Comparison of ENCODE assay signal across 9 mouse cellular contexts in the genomic region with DNA sequence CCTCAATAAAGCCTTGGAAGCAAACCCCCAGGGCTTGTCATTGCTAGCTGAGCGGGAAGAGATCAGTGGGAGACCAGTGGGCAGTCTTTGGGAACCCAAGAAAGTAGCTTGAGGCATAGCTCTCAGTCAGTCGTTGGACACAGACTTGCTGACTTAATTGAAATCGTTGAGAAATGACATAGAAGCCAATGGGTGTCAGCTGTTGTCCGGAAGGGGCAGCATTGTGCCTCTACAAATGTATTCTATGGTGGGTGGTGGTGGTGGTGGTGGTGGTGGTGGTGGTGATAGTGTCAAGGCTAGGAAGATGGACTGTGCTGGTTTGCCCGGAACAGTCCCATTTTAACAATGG. TPM values are rescaled to one million over a fixed set of nuclear protein-coding genes. Genes with fewer than 3 reads are reported as not detected.
A peak's percentile ranks its signal among the peaks of the same experiment; 100 is the strongest.
DNase-seq lines count a peak whose midpoint lies in the region; ATAC-seq and TF ChIP-seq lines count a peak whose summit lies in the region.
"Had no signal": no experiment of that assay in that cellular context is flagged by ENCODE, and none has a peak within 500 bp of the region (broad histone marks: within the 10 kb centered on the region; RNA-seq: fewer than 3 reads in every experiment).

No protein-coding gene starts in this region.

- H3K4me1 ChIP-seq in forebrain, embryonic 13.5 days: peaks cover 22% of the 10 kb centered on the region
- H3K4me1 ChIP-seq in liver, postnatal 0 days (ENCODE audit: insufficient read depth): peaks cover 15% of the 10 kb centered on the region

- 38% methylated on average over 5 of the region's 5 CpGs for WGBS in forebrain, embryonic 13.5 days
- 34% methylated on average over 5 of the region's 5 CpGs for WGBS in liver, postnatal 0 days (ENCODE audit: insufficient replicate concordance)

- H3K9me3 ChIP-seq in forebrain, embryonic 13.5 days (replicated peaks): no peaks in the 10 kb centered on the region
- H3K9me3 ChIP-seq in liver, postnatal 0 days (ENCODE audit: low read length): no peaks in the 10 kb centered on the region

- ATAC-seq in CD4-positive, CD25-positive, alpha-beta regulatory T cell, adult 4 months: no peak
- ATAC-seq in forebrain, embryonic 13.5 days: no peak
- no peak for ATAC-seq in liver, postnatal 0 days

- no peak for TF ChIP-seq EP300 in liver, postnatal 0 days (IDR thresholded peaks at IDR 0.05; ENCODE audit: low read depth)

- H3K4me2 ChIP-seq in forebrain, embryonic 13.5 days: peak overlapping the region; percentile 96
- H3K4me2 ChIP-seq in liver, postnatal 0 days (ENCODE audit: low read depth, low read length): peak overlapping the region; percentile 100

- peaks cover 36% of the 10 kb centered on the region for H3K36me3 ChIP-seq in forebrain, embryonic 13.5 days (ENCODE audit: poor library complexity, severe bottlenecking)
- H3K36me3 ChIP-seq in liver, postnatal 0 days (replicated peaks; ENCODE audit: insufficient read depth, low read length): peaks cover 17% of the 10 kb centered on the region

- no peak overlapping the region for H3K27ac ChIP-seq in forebrain, embryonic 13.5 days
- peak overlapping the region; percentile 96; the same call in 1 of the 2 replicates for H3K27ac ChIP-seq in liver, postnatal 0 days (ENCODE audit: low read depth)

- DNase-seq in CD4-positive, CD25-positive, alpha-beta regulatory T cell, adult 2 months (ENCODE audit: low read depth, low spot score): peak; percentile 37
- peak; percentile 43 for DNase-seq in 3T3-L1 (ENCODE audit: low read depth, low spot score)
- no peak for DNase-seq in liver, postnatal 0 days
- DNase-seq in gastrocnemius, postnatal 25 days: no peak
- DNase-seq in layer of hippocampus, postnatal 14 days (ENCODE audit: low spot score in 2 of 2): no peak
- no peak for DNase-seq in ovary, postnatal 10 days (ENCODE audit: low spot score)

- no peaks in the 10 kb centered on the region for H3K27me3 ChIP-seq in forebrain, embryonic 13.5 days
- H3K27me3 ChIP-seq in liver, postnatal 0 days (ENCODE audit: insufficient read depth, low read length): no peaks in the 10 kb centered on the region

- peak overlapping the region; percentile 78 for H3K9ac ChIP-seq in forebrain, embryonic 13.5 days
- H3K9ac ChIP-seq in liver, postnatal 0 days (replicated peaks): peak overlapping the region; percentile 80

- peak overlapping the region; percentile 74 for H3K4me3 ChIP-seq in forebrain, embryonic 13.5 days
- H3K4me3 ChIP-seq in liver, postnatal 0 days (ENCODE audit: low read depth, low read length): peak overlapping the region; percentile 80

- TF ChIP-seq CTCF in liver, postnatal 0 days (IDR thresholded peaks at IDR 0.05; ENCODE audit: low read depth): peak; percentile 22; the same call in 1 of the 2 replicates

RNA-seq across cellular contexts. Expression of a gene that starts 0.9 kb away (rescaled TPM):
- polyA plus RNA-seq in CD4-positive, CD25-positive, alpha-beta regulatory T cell, adult 4 months (2017; shearing (Covaris generic)): 10 to 100 TPM; 15.0 to 27.9 TPM
- polyA plus RNA-seq in forebrain, embryonic 13.5 days (2015; fragmentation: Nextera tagmentation; extraction: Ambion mirVana): 9.7 and 10.6 TPM in 2 replicates
- 1.4 and 1.6 TPM in 2 replicates for polyA plus RNA-seq in liver, postnatal 0 days (2015; fragmentation: Nextera tagmentation; extraction: Ambion mirVana)
- total RNA-seq in gastrocnemius, postnatal 25 days (2021): 1 to 10 TPM; 2.5 to 2.9 TPM
- total RNA-seq in layer of hippocampus, postnatal 14 days (2021): 10 to 100 TPM; 21.1 to 24.0 TPM

RNA-seq across cellular contexts. Expression of a gene that starts 6.8 kb away (rescaled TPM):
- polyA plus RNA-seq in CD4-positive, CD25-positive, alpha-beta regulatory T cell, adult 4 months (2017; shearing (Covaris generic)): not detected
- polyA plus RNA-seq in forebrain, embryonic 13.5 days (2015; fragmentation: Nextera tagmentation; extraction: Ambion mirVana): not detected in 2 replicates
- not detected in 2 replicates for polyA plus RNA-seq in liver, postnatal 0 days (2015; fragmentation: Nextera tagmentation; extraction: Ambion mirVana)
- not detected for total RNA-seq in gastrocnemius, postnatal 25 days (2021)
- under 1 TPM; 0.74 to 0.92 TPM for total RNA-seq in layer of hippocampus, postnatal 14 days (2021)
- polyA plus RNA-seq: gonadal fat pad, adult 2 months had no signal

Comparison
In these comparisons a context has a peak if more than half of its experiments do, and no peak if none do; other contexts are left out.
1. DNase-seq: peak in CD4-positive, CD25-positive, alpha-beta regulatory T cell, adult 2 months (single experiment) and 3T3-L1 (single experiment); none in liver, postnatal 0 days (single experiment), gastrocnemius, postnatal 25 days (single experiment), layer of hippocampus, postnatal 14 days (0 of 2) and ovary, postnatal 10 days (single experiment).